Mouse (Mus musculus): ENCODE measurements around the gene Hs6st3. TPM values are rescaled to one million over a fixed set of nuclear protein-coding genes. Genes with fewer than 3 reads are reported as not detected.

Gene Hs6st3
- polyA plus RNA-seq, 1 experiment from 2014 or later, result 1.0 TPM

GRCm38 (mm10) chr14:119725102-119725501 lies 587.0 kb downstream of the Hs6st3 start:
- no peak for TF ChIP-seq CTCF (IDR thresholded peaks at IDR 0.05)
- in situ Hi-C loops (cut with MboI; ENCODE audit: low pct_unique_long_range_greater_than_20kb), result no loop called here
- H3K27me3 ChIP-seq, result peaks cover 11% of the 10 kb centered on the region
- ChIA-PET POLR2A (no interaction called here), CTCF (no interaction called here)
- no peak for ATAC-seq
- DNase-seq (ENCODE audit: low read depth, low spot score), result no peak

GRCm38 (mm10) chr14:119731436-119732080 lies 593.4 kb downstream of the Hs6st3 start:
- ATAC-seq (no peak), DNase-seq (ENCODE audit: low read depth, low spot score) (no peak)
- peaks cover 7% of the 10 kb centered on the region for H3K27me3 ChIP-seq
- TF ChIP-seq CTCF (IDR thresholded peaks at IDR 0.05), result no peak
- in situ Hi-C loops (cut with MboI; ENCODE audit: low pct_unique_long_range_greater_than_20kb), result no loop called here
- CTCF ChIA-PET, result no interaction called here
- POLR2A ChIA-PET, result no interaction called here

- H3K27me3 ChIP-seq, result peaks cover 7% of the 10 kb centered on the region
- POLR2A ChIA-PET, result no interaction called here
- TF ChIP-seq CTCF (IDR thresholded peaks at IDR 0.05), result no peak
- DNase-seq (ENCODE audit: low read depth, low spot score), result no peak
- CTCF ChIA-PET, result no interaction called here
- no peak for ATAC-seq
- in situ Hi-C loops (cut with MboI; ENCODE audit: low pct_unique_long_range_greater_than_20kb), result no loop called here
Measured at GRCm38 (mm10) chr14:119732219-119732618, 594.1 kb downstream of the Hs6st3 start.

GRCm38 (mm10) chr14:119737408-119737961 lies 599.3 kb downstream of the Hs6st3 start:
- ChIA-PET POLR2A (no interaction called here), CTCF (no interaction called here)
- no peak for TF ChIP-seq CTCF (IDR thresholded peaks at IDR 0.05)
- no peaks in the 10 kb centered on the region for H3K27me3 ChIP-seq
- DNase-seq (ENCODE audit: low read depth, low spot score), result no peak
- in situ Hi-C loops (cut with MboI; ENCODE audit: low pct_unique_long_range_greater_than_20kb), result no loop called here
- ATAC-seq, result no peak

GRCm38 (mm10) chr14:119741791-119742190 lies 603.6 kb downstream of the Hs6st3 start:
- no peak for DNase-seq (ENCODE audit: low read depth, low spot score)
- ATAC-seq, result no peak
- ChIA-PET POLR2A (no interaction called here), CTCF (no interaction called here)
- no peaks in the 10 kb centered on the region for H3K27me3 ChIP-seq
- in situ Hi-C loops (cut with MboI; ENCODE audit: low pct_unique_long_range_greater_than_20kb), result no loop called here
- TF ChIP-seq CTCF (IDR thresholded peaks at IDR 0.05), result no peak

GRCm38 (mm10) chr14:119761376-119761775 lies 623.2 kb downstream of the Hs6st3 start:
- TF ChIP-seq CTCF (IDR thresholded peaks at IDR 0.05), result no peak
- CTCF ChIA-PET, result no interaction called here
- in situ Hi-C loops (cut with MboI; ENCODE audit: low pct_unique_long_range_greater_than_20kb), result no loop called here
- POLR2A ChIA-PET, result no interaction called here
- ATAC-seq, result no peak
- DNase-seq (ENCODE audit: low read depth, low spot score), result no peak
- H3K27me3 ChIP-seq, result peaks cover 9% of the 10 kb centered on the region

- TF ChIP-seq CTCF (IDR thresholded peaks at IDR 0.05), result no peak
- DNase-seq (ENCODE audit: low read depth, low spot score), result no peak
- CTCF ChIA-PET, result no interaction called here
- in situ Hi-C loops (cut with MboI; ENCODE audit: low pct_unique_long_range_greater_than_20kb), result no loop called here
- POLR2A ChIA-PET, result no interaction called here
- H3K27me3 ChIP-seq, result peaks cover 18% of the 10 kb centered on the region
- ATAC-seq, result no peak
Measured at GRCm38 (mm10) chr14:119772040-119772439, 633.9 kb downstream of the Hs6st3 start.

- CTCF ChIA-PET, result no interaction called here
- POLR2A ChIA-PET, result no interaction called here
- ATAC-seq (no peak), DNase-seq (ENCODE audit: low read depth, low spot score) (no peak)
- in situ Hi-C loops (cut with MboI; ENCODE audit: low pct_unique_long_range_greater_than_20kb), result no loop called here
- TF ChIP-seq CTCF (IDR thresholded peaks at IDR 0.05), result no peak
- peaks cover 15% of the 10 kb centered on the region for H3K27me3 ChIP-seq
Measured at GRCm38 (mm10) chr14:119776261-119776660, 638.1 kb downstream of the Hs6st3 start.

- peaks cover 4% of the 10 kb centered on the region for H3K27me3 ChIP-seq
- DNase-seq (ENCODE audit: low read depth, low spot score) (no peak), ATAC-seq (no peak)
- in situ Hi-C loops (cut with MboI; ENCODE audit: low pct_unique_long_range_greater_than_20kb), result no loop called here
- POLR2A ChIA-PET, result no interaction called here
- CTCF ChIA-PET, result no interaction called here
- no peak for TF ChIP-seq CTCF (IDR thresholded peaks at IDR 0.05)
Measured at GRCm38 (mm10) chr14:119779982-119780588, 641.9 kb downstream of the Hs6st3 start.

GRCm38 (mm10) chr14:119781111-119781510 lies 643.0 kb downstream of the Hs6st3 start:
- TF ChIP-seq CTCF (IDR thresholded peaks at IDR 0.05), result no peak
- ATAC-seq (no peak), DNase-seq (ENCODE audit: low read depth, low spot score) (no peak)
- ChIA-PET POLR2A (no interaction called here), CTCF (no interaction called here)
- in situ Hi-C loops (cut with MboI; ENCODE audit: low pct_unique_long_range_greater_than_20kb), result no loop called here
- no peaks in the 10 kb centered on the region for H3K27me3 ChIP-seq

GRCm38 (mm10) chr14:119789457-119789856 lies 651.3 kb downstream of the Hs6st3 start:
- ATAC-seq, result no peak
- DNase-seq (ENCODE audit: low read depth, low spot score), result no peak
- POLR2A ChIA-PET, result no interaction called here
- no peak for TF ChIP-seq CTCF (IDR thresholded peaks at IDR 0.05)
- CTCF ChIA-PET, result no interaction called here
- H3K27me3 ChIP-seq, result no peaks in the 10 kb centered on the region
- in situ Hi-C loops (cut with MboI; ENCODE audit: low pct_unique_long_range_greater_than_20kb), result no loop called here
